Mouse (Mus musculus) colon, adult 2 months (tissue): ENCODE data around the gene Lpcat2. TPM values are rescaled to one million over a fixed set of nuclear protein-coding genes. Genes with fewer than 3 reads are reported as not detected.

Experiments used
- polyA plus RNA-seq: library from polyadenylated mRNA; depleted of rRNA; stranded (reverse); fragments of >200 nt; gene quantifications from 2 replicates; pipeline ENCODE4 v1.2.3, GENCODE M21; 2012; rRNA removed

The Lpcat2 gene
- polyA plus RNA-seq: 9.4 and 9.6 TPM in 2 replicates

DNA sequence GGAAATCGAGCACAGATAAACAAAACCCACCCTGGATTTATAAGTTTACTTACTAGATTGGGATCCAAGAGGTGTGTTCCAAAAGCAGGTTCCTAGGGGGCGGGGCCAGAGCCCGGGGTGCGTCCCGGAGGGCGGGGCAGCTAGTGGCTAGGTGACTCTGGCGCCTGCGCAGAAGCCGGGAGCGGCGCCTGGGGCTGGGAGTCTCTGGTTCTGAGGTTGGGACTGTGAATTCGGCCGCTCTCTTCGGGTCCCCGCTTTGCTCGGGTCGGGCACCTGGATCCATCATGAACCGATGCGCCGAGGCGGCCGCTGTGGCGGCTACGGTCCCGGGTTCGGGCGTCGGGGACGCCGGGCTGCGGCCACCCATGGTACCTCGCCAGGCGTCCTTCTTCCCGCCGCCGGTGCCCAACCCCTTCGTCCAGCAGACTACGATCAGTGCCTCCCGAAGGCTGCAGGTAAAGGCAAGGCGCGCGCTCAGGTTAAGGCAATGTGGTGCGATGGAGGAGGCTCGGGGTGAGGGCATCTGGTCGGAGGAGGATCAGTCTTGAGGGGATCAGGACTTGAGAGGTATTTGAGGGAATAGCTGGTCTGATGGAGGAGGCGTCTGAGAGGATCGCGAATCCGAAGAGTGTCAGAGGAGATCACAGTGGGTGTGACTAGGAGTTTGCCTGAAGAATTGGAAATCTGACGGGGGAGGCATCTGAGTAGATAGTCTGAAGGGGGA is at the start of gene Lpcat2:
Gene Lpcat2, plus strand, starts transcription at position 169 of the 724 bp plus-strand sequence.

DNA sequence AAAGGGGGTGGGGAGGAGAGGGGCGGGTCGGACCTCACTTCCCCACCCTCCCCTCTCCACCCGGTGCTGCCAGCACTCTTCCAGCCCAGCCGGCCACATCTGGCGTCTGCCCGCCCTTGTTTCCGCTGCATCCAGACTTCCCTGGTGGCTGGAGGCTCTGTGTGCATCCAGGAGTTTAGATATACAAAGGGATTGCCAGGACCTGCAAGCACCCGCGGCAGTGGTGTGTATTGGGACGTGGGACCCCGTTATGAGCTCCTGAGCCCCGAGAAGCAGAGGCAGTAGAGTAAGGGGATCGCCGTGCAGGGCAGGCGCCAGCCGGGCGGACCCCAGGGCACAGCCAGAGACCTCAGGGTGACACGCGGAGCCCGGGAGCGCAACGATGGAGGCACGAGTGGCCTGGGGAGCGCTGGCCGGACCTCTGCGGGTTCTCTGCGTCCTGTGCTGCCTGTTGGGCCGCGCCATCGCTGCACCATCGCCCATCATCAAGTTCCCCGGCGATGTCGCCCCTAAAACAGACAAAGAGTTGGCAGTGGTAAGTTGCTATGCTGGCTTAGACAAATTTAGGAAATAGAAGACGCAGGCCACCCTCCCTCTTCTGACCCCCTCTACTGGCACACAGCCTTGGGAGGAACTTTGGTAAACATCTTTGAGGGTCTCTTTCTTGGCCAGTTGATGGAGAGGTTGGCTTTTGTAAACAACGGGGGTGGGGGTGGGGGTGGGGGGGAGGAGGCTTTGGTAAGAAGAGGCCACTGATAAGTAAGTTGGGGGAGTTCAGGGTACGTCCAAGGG is 27.7 kb upstream of the Lpcat2 start, which contains the start of gene Mmp2:
Gene Mmp2, plus strand, starts transcription at position 49 of the 792 bp plus-strand sequence.

DNA sequence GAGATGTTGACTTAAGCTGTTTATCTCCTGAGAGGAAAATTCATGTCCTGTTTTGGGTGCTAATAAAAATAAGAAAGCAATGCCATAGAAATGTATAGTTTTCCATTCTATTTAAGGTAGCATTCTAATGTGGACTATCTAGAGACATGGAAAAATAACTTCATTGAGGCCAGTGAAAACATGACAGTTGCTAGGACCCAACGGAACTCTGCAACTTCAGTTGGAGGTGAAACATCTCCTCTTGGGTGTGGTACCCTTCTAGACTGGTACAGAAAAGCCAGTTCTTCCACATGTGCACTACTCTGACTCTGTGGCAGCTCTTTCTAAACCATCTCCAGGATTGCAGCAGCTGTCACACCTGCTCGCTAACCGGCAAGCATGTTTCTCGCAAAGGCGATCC is 46.0 kb downstream of the Lpcat2 start, which contains the start of gene Capns2:
Gene Capns2, plus strand, starts transcription at position 301 of the 400 bp plus-strand sequence.

DNA sequence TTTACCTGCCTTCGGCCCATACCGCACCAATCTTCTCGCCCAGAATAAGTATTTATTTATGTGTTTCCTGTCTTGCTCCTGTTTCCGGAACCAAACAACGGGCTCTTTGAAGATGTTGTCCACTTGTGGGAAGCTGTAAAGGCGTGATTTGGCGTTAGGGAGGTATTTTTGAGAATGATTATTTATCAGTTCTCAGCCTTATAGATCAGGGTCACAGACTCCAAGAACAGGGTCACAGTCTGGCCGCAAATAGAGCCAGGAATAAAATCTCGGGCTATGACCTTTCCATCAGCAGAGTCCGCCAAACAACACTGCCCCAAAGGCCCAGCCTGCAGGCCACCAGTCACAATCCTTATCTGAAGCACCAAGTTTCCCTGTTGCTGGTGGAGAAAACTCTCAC is 104.6 kb downstream of the Lpcat2 start, which contains the start of gene Slc6a2:
Gene Slc6a2, plus strand, starts transcription at position 301 of the 400 bp plus-strand sequence.

Other genes with a start within 250 kb of the Lpcat2 start
- gene Irx6, start 181.1 kb upstream of the Lpcat2 start, polyA plus RNA-seq: 0.09 and 0.17 TPM in 2 replicates
- 104 and 127 TPM in 2 replicates for gene Mmp2, start 28.0 kb upstream of the Lpcat2 start, polyA plus RNA-seq
- gene Capns2, start 46.1 kb downstream of the Lpcat2 start, polyA plus RNA-seq: 0.27 and 0.38 TPM in 2 replicates
- 0.02 TPM in 1 of 2 replicates, not detected in the other for gene Slc6a2, start 104.7 kb downstream of the Lpcat2 start, polyA plus RNA-seq
- gene Ces1a, start 192.9 kb downstream of the Lpcat2 start, polyA plus RNA-seq: not detected in 2 replicates
- gene Ces1b, start 224.7 kb downstream of the Lpcat2 start, polyA plus RNA-seq: 0.05 and 0.08 TPM in 2 replicates